Mouse (Mus musculus): ENCODE data around the gene Olfr66. TPM values are rescaled to one million over a fixed set of nuclear protein-coding genes. Genes with fewer than 3 reads are reported as not detected.

Gene Olfr66
- total and polyA plus RNA-seq, 3 experiments = not detected

GRCm38 (mm10) chr7:103840268-103840667 lies 45.8 kb downstream of the Olfr66 start, which contains the start of gene Hbb-bh2:
Gene Hbb-bh2 (minus strand): TSS chr7:103840520.
- Histone ChIP-seq H3K9ac (ENCODE audit: control insufficient read depth, low read depth, low read length, poor library complexity, severe bottlenecking) (no peak within 1 kb of the TSS), H3K4me1 (ENCODE audit: control insufficient read depth in 1 of 2, insufficient read depth in 2 of 2, low read length in 2 of 2) (peaks cover 7 to 12% of the 10 kb centered on the region in 2 experiments), H3K4me3 (ENCODE audit: control insufficient read depth in 1 of 2, insufficient read depth in 1 of 2, low read depth in 2 of 2, low read length in 2 of 2) (no peak within 1 kb of the TSS), H3K79me2 (ENCODE audit: control insufficient read depth, insufficient read depth, low read length, poor library complexity) (no peaks in the 10 kb centered on the region), H3K27ac (ENCODE audit: control insufficient read depth, low read depth, low read length) (no peak within 1 kb of the TSS), H3K9me3 (replicated peaks; ENCODE audit: insufficient read depth, low read length) (no peaks in the 10 kb centered on the region), H3K36me3 (ENCODE audit: control insufficient read depth in 1 of 2, insufficient read depth in 2 of 2, low read length in 2 of 2) (peaks cover 0 to 4% of the 10 kb centered on the region in 2 experiments; a peak in 2 of 4 replicates), H3K27me3 (ENCODE audit: control insufficient read depth in 1 of 2, insufficient read depth in 2 of 2, low read length in 2 of 2) (no peaks in the 10 kb centered on the region)
- no peak for DNase-seq (ENCODE audit: low read depth, low spot score)
- TF ChIP-seq MAX (IDR thresholded peaks at IDR 0.05; ENCODE audit: low read length) = no peak
- no peak for TF ChIP-seq HCFC1 (IDR thresholded peaks at IDR 0.05; ENCODE audit: low read depth, low read length)
- TF ChIP-seq NELFE (IDR thresholded peaks at IDR 0.05; ENCODE audit: low read depth, low read length) = no peak
- no peak for TF ChIP-seq ZNF384 (IDR thresholded peaks at IDR 0.05; ENCODE audit: low read depth, low read length)
- TF ChIP-seq POLR2AphosphoS2 (IDR thresholded peaks at IDR 0.05; ENCODE audit: low read length) = no peak
- no peak for TF ChIP-seq CHD2 (IDR thresholded peaks at IDR 0.05; ENCODE audit: low read length)
- no peak for TF ChIP-seq USF1 (IDR thresholded peaks at IDR 0.05; ENCODE audit: low read depth, low read length)
- TF ChIP-seq ZKSCAN1 (IDR thresholded peaks at IDR 0.05; ENCODE audit: low read depth, low read length) = no peak
- TF ChIP-seq MAFK (IDR thresholded peaks at IDR 0.05; ENCODE audit: borderline replicate concordance, low read depth, low read length) = no peak
- TF ChIP-seq POLR2A (IDR thresholded peaks at IDR 0.05; ENCODE audit: control insufficient read depth in 1 of 2, insufficient read depth in 1 of 2, low read depth in 1 of 2, low read length in 2 of 2, poor library complexity in 1 of 2) = no peak
- TF ChIP-seq MAZ (IDR thresholded peaks at IDR 0.05; ENCODE audit: low read depth, low read length) = no peak
- TF ChIP-seq EP300 (IDR thresholded peaks at IDR 0.05; ENCODE audit: low read depth in 1 of 2, low read length in 2 of 2) = no peak
- no peak for TF ChIP-seq MYB (IDR thresholded peaks at IDR 0.05; ENCODE audit: low read depth, low read length)

Other genes starting within 250 kb of the Olfr66 start
Only the 30 nearest of the 32 such genes appear.
- gene Olfr623, start 222.6 kb downstream of the Olfr66 start, total RNA-seq (2012; rRNA removed) = not detected in 2 replicates
- gene Olfr623, start 222.6 kb downstream of the Olfr66 start, polyA plus RNA-seq (2012; ENCODE audit: insufficient read depth in 1 of 2, insufficient read length in 2 of 2, low read depth in 1 of 2, low replicate concordance in 2 of 2, missing spikeins in 1 of 2) = not detected
- gene Olfr624, start 215.1 kb downstream of the Olfr66 start, total RNA-seq (2012; rRNA removed) = under 0.01 TPM in 1 of 2 replicates, not detected in the other
- gene Olfr624, start 215.1 kb downstream of the Olfr66 start, polyA plus RNA-seq (2012; ENCODE audit: insufficient read depth in 1 of 2, insufficient read length in 2 of 2, low read depth in 1 of 2, low replicate concordance in 2 of 2, missing spikeins in 1 of 2) = under 1 TPM in 1 of 2 experiments, not detected in 1; 0.04 TPM
- not detected in 2 replicates for gene Olfr625-ps1, start 203.5 kb downstream of the Olfr66 start, total RNA-seq (2012; rRNA removed)
- gene Olfr625-ps1, start 203.5 kb downstream of the Olfr66 start, polyA plus RNA-seq (2012; ENCODE audit: insufficient read depth in 1 of 2, insufficient read length in 2 of 2, low read depth in 1 of 2, low replicate concordance in 2 of 2, missing spikeins in 1 of 2) = not detected
- gene Olfr243, start 171.6 kb downstream of the Olfr66 start, total RNA-seq (2012; rRNA removed) = not detected in 2 replicates
- gene Olfr243, start 171.6 kb downstream of the Olfr66 start, polyA plus RNA-seq (2012; ENCODE audit: insufficient read depth in 1 of 2, insufficient read length in 2 of 2, low read depth in 1 of 2, low replicate concordance in 2 of 2, missing spikeins in 1 of 2) = not detected
- gene Olfr628, start 155.9 kb downstream of the Olfr66 start, total RNA-seq (2012; rRNA removed) = not detected in 2 replicates
- not detected for gene Olfr628, start 155.9 kb downstream of the Olfr66 start, polyA plus RNA-seq (2012; ENCODE audit: insufficient read depth in 1 of 2, insufficient read length in 2 of 2, low read depth in 1 of 2, low replicate concordance in 2 of 2, missing spikeins in 1 of 2)
- gene Olfr629, start 141.3 kb downstream of the Olfr66 start, total RNA-seq (2012; rRNA removed) = not detected in 2 replicates
- not detected for gene Olfr629, start 141.3 kb downstream of the Olfr66 start, polyA plus RNA-seq (2012; ENCODE audit: insufficient read depth in 1 of 2, insufficient read length in 2 of 2, low read depth in 1 of 2, low replicate concordance in 2 of 2, missing spikeins in 1 of 2)
- not detected in 2 replicates for gene Olfr630, start 128.9 kb downstream of the Olfr66 start, total RNA-seq (2012; rRNA removed)
- not detected for gene Olfr630, start 128.9 kb downstream of the Olfr66 start, polyA plus RNA-seq (2012; ENCODE audit: insufficient read depth in 1 of 2, insufficient read length in 2 of 2, low read depth in 1 of 2, low replicate concordance in 2 of 2, missing spikeins in 1 of 2)
- not detected in 2 replicates for gene Olfr69, start 114.7 kb downstream of the Olfr66 start, total RNA-seq (2012; rRNA removed)
- gene Olfr69, start 114.7 kb downstream of the Olfr66 start, polyA plus RNA-seq (2012; ENCODE audit: insufficient read depth in 1 of 2, insufficient read length in 2 of 2, low read depth in 1 of 2, low replicate concordance in 2 of 2, missing spikeins in 1 of 2) = not detected
- not detected in 2 replicates for gene Olfr68, start 106.6 kb downstream of the Olfr66 start, total RNA-seq (2012; rRNA removed)
- not detected for gene Olfr68, start 106.6 kb downstream of the Olfr66 start, polyA plus RNA-seq (2012; ENCODE audit: insufficient read depth in 1 of 2, insufficient read length in 2 of 2, low read depth in 1 of 2, low replicate concordance in 2 of 2, missing spikeins in 1 of 2)
- not detected in 2 replicates for gene Olfr67, start 94.4 kb downstream of the Olfr66 start, total RNA-seq (2012; rRNA removed)
- gene Olfr67, start 94.4 kb downstream of the Olfr66 start, polyA plus RNA-seq (2012; ENCODE audit: insufficient read depth in 1 of 2, insufficient read length in 2 of 2, low read depth in 1 of 2, low replicate concordance in 2 of 2, missing spikeins in 1 of 2) = not detected
- 120 and 191 TPM in 2 replicates for gene Hbb-bt, start 72.3 kb downstream of the Olfr66 start, total RNA-seq (2012; rRNA removed)
- 100 to 1,000 TPM in 1 of 2 experiments, not detected in 1; 118 TPM for gene Hbb-bt, start 72.3 kb downstream of the Olfr66 start, polyA plus RNA-seq (2012; ENCODE audit: insufficient read depth in 1 of 2, insufficient read length in 2 of 2, low read depth in 1 of 2, low replicate concordance in 2 of 2, missing spikeins in 1 of 2)
- 79.0 and 138 TPM in 2 replicates for gene Hbb-bs, start 58.2 kb downstream of the Olfr66 start, total RNA-seq (2012; rRNA removed)
- 100 to 1,000 TPM in 1 of 2 experiments, not detected in 1; 208 TPM for gene Hbb-bs, start 58.2 kb downstream of the Olfr66 start, polyA plus RNA-seq (2012; ENCODE audit: insufficient read depth in 1 of 2, insufficient read length in 2 of 2, low read depth in 1 of 2, low replicate concordance in 2 of 2, missing spikeins in 1 of 2)
- gene Hbb-bh2, start 45.7 kb downstream of the Olfr66 start, total RNA-seq (2012; rRNA removed) = not detected in 2 replicates
- not detected for gene Hbb-bh2, start 45.7 kb downstream of the Olfr66 start, polyA plus RNA-seq (2012; ENCODE audit: insufficient read depth in 1 of 2, insufficient read length in 2 of 2, low read depth in 1 of 2, low replicate concordance in 2 of 2, missing spikeins in 1 of 2)
- gene Hbb-bh1, start 43.1 kb downstream of the Olfr66 start, total RNA-seq (2012; rRNA removed) = not detected in 2 replicates
- under 1 TPM in 1 of 2 experiments, not detected in 1; 0.15 TPM for gene Hbb-bh1, start 43.1 kb downstream of the Olfr66 start, polyA plus RNA-seq (2012; ENCODE audit: insufficient read depth in 1 of 2, insufficient read length in 2 of 2, low read depth in 1 of 2, low replicate concordance in 2 of 2, missing spikeins in 1 of 2)
- not detected in 2 replicates for gene Hbb-y, start 33.0 kb downstream of the Olfr66 start, total RNA-seq (2012; rRNA removed)
- under 1 TPM in 1 of 2 experiments, not detected in 1; 0.11 TPM for gene Hbb-y, start 33.0 kb downstream of the Olfr66 start, polyA plus RNA-seq (2012; ENCODE audit: insufficient read depth in 1 of 2, insufficient read length in 2 of 2, low read depth in 1 of 2, low replicate concordance in 2 of 2, missing spikeins in 1 of 2)
- not detected in 2 replicates for gene Olfr64, start 8.2 kb upstream of the Olfr66 start, total RNA-seq (2012; rRNA removed)
- not detected for gene Olfr64, start 8.2 kb upstream of the Olfr66 start, polyA plus RNA-seq (2012; ENCODE audit: insufficient read depth in 1 of 2, insufficient read length in 2 of 2, low read depth in 1 of 2, low replicate concordance in 2 of 2, missing spikeins in 1 of 2)
- not detected in 2 replicates for gene Olfr65, start 17.2 kb upstream of the Olfr66 start, total RNA-seq (2012; rRNA removed)
- not detected for gene Olfr65, start 17.2 kb upstream of the Olfr66 start, polyA plus RNA-seq (2012; ENCODE audit: insufficient read depth in 1 of 2, insufficient read length in 2 of 2, low read depth in 1 of 2, low replicate concordance in 2 of 2, missing spikeins in 1 of 2)
- gene Olfr631, start 42.6 kb upstream of the Olfr66 start, total RNA-seq (2012; rRNA removed) = not detected in 2 replicates
- not detected for gene Olfr631, start 42.6 kb upstream of the Olfr66 start, polyA plus RNA-seq (2012; ENCODE audit: insufficient read depth in 1 of 2, insufficient read length in 2 of 2, low read depth in 1 of 2, low replicate concordance in 2 of 2, missing spikeins in 1 of 2)
- not detected in 2 replicates for gene Olfr632, start 48.1 kb upstream of the Olfr66 start, total RNA-seq (2012; rRNA removed)
- gene Olfr632, start 48.1 kb upstream of the Olfr66 start, polyA plus RNA-seq (2012; ENCODE audit: insufficient read depth in 1 of 2, insufficient read length in 2 of 2, low read depth in 1 of 2, low replicate concordance in 2 of 2, missing spikeins in 1 of 2) = not detected
- not detected in 2 replicates for gene Olfr633, start 58.2 kb upstream of the Olfr66 start, total RNA-seq (2012; rRNA removed)
- not detected for gene Olfr633, start 58.2 kb upstream of the Olfr66 start, polyA plus RNA-seq (2012; ENCODE audit: insufficient read depth in 1 of 2, insufficient read length in 2 of 2, low read depth in 1 of 2, low replicate concordance in 2 of 2, missing spikeins in 1 of 2)
- not detected in 2 replicates for gene Olfr635, start 84.9 kb upstream of the Olfr66 start, total RNA-seq (2012; rRNA removed)
- not detected for gene Olfr635, start 84.9 kb upstream of the Olfr66 start, polyA plus RNA-seq (2012; ENCODE audit: insufficient read depth in 1 of 2, insufficient read length in 2 of 2, low read depth in 1 of 2, low replicate concordance in 2 of 2, missing spikeins in 1 of 2)
- gene Olfr638, start 112.5 kb upstream of the Olfr66 start, total RNA-seq (2012; rRNA removed) = not detected in 2 replicates
- not detected for gene Olfr638, start 112.5 kb upstream of the Olfr66 start, polyA plus RNA-seq (2012; ENCODE audit: insufficient read depth in 1 of 2, insufficient read length in 2 of 2, low read depth in 1 of 2, low replicate concordance in 2 of 2, missing spikeins in 1 of 2)
- gene Olfr639, start 131.1 kb upstream of the Olfr66 start, total RNA-seq (2012; rRNA removed) = not detected in 2 replicates
- gene Olfr639, start 131.1 kb upstream of the Olfr66 start, polyA plus RNA-seq (2012; ENCODE audit: insufficient read depth in 1 of 2, insufficient read length in 2 of 2, low read depth in 1 of 2, low replicate concordance in 2 of 2, missing spikeins in 1 of 2) = under 1 TPM in 1 of 2 experiments, not detected in 1; 0.03 TPM
- not detected in 2 replicates for gene Olfr640, start 139.3 kb upstream of the Olfr66 start, total RNA-seq (2012; rRNA removed)
- not detected for gene Olfr640, start 139.3 kb upstream of the Olfr66 start, polyA plus RNA-seq (2012; ENCODE audit: insufficient read depth in 1 of 2, insufficient read length in 2 of 2, low read depth in 1 of 2, low replicate concordance in 2 of 2, missing spikeins in 1 of 2)
- not detected in 2 replicates for gene Olfr641, start 149.2 kb upstream of the Olfr66 start, total RNA-seq (2012; rRNA removed)
- gene Olfr641, start 149.2 kb upstream of the Olfr66 start, polyA plus RNA-seq (2012; ENCODE audit: insufficient read depth in 1 of 2, insufficient read length in 2 of 2, low read depth in 1 of 2, low replicate concordance in 2 of 2, missing spikeins in 1 of 2) = not detected
- gene Olfr642, start 166.4 kb upstream of the Olfr66 start, total RNA-seq (2012; rRNA removed) = not detected in 2 replicates
- gene Olfr642, start 166.4 kb upstream of the Olfr66 start, polyA plus RNA-seq (2012; ENCODE audit: insufficient read depth in 1 of 2, insufficient read length in 2 of 2, low read depth in 1 of 2, low replicate concordance in 2 of 2, missing spikeins in 1 of 2) = not detected
- not detected in 2 replicates for gene 4930516K23Rik, start 175.2 kb upstream of the Olfr66 start, total RNA-seq (2012; rRNA removed)
- not detected for gene 4930516K23Rik, start 175.2 kb upstream of the Olfr66 start, polyA plus RNA-seq (2012; ENCODE audit: insufficient read depth in 1 of 2, insufficient read length in 2 of 2, low read depth in 1 of 2, low replicate concordance in 2 of 2, missing spikeins in 1 of 2)
- not detected in 2 replicates for gene Olfr644, start 185.6 kb upstream of the Olfr66 start, total RNA-seq (2012; rRNA removed)
- not detected for gene Olfr644, start 185.6 kb upstream of the Olfr66 start, polyA plus RNA-seq (2012; ENCODE audit: insufficient read depth in 1 of 2, insufficient read length in 2 of 2, low read depth in 1 of 2, low replicate concordance in 2 of 2, missing spikeins in 1 of 2)
- gene Olfr645, start 199.2 kb upstream of the Olfr66 start, total RNA-seq (2012; rRNA removed) = not detected in 2 replicates
- not detected for gene Olfr645, start 199.2 kb upstream of the Olfr66 start, polyA plus RNA-seq (2012; ENCODE audit: insufficient read depth in 1 of 2, insufficient read length in 2 of 2, low read depth in 1 of 2, low replicate concordance in 2 of 2, missing spikeins in 1 of 2)
- not detected in 2 replicates for gene Olfr646, start 218.6 kb upstream of the Olfr66 start, total RNA-seq (2012; rRNA removed)
- not detected for gene Olfr646, start 218.6 kb upstream of the Olfr66 start, polyA plus RNA-seq (2012; ENCODE audit: insufficient read depth in 1 of 2, insufficient read length in 2 of 2, low read depth in 1 of 2, low replicate concordance in 2 of 2, missing spikeins in 1 of 2)

Data from MEL (cell line).